Mouse (Mus musculus): ENCODE results near the gene Fras1. TPM values are rescaled to one million over a fixed set of nuclear protein-coding genes. Genes with fewer than 3 reads are reported as not detected.

The Fras1 gene
- total and polyA plus RNA-seq, 3 experiments = 0.02 to 0.23 (median 0.11) TPM

DNA sequence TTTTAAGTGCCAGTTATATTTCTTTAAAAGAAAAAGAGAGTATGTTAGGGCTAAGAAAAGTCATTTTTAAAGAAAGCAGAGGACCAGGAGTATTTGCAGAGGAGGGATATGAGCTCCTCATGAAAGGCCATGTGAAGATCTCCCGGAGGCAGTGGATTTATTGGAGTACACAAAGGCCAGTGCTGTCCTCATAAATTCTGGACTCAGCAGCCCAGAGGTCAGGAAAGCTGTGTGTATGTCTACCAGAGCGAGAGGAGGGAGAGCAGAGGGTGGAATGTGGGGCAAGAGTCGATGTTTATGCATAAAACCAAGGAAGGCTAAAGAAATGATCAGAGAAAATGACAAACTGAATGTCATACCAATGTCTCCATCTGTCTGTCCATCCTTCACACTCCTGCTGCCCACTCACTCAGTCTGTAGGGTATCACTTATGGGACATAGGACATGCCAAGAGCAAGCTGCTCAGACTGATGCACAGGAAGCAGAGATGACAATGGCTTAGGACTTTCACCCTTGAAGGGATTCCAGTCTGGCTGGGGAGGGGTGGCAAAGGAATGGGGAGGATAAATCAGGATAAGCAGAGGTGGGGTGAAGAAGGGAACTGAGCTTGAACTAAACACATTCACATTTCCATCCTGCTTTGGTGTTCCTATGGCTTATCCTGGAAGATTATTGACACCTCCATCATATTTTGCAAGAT, 235.0 kb downstream of the Fras1 start:
- Histone ChIP-seq H3K36me3 (replicated peaks) (no peaks in the 10 kb centered on the region), H3K27me3 (ENCODE audit: insufficient read depth, low read length) (peaks cover 16% of the 10 kb centered on the region), H3K9me3 (replicated peaks) (no peaks in the 10 kb centered on the region), H3K4me1 (ENCODE audit: insufficient read depth, low read depth, low read length) (no peaks in the 10 kb centered on the region), H3K4me3 (ENCODE audit: low read depth, low read length) (no peak overlapping the region)
- ATAC-seq (ENCODE audit: extremely low read depth, insufficient number of reproducible peaks, low FRiP score, poor library complexity, severe bottlenecking) (no peak), DNase-seq (ENCODE audit: low spot score) (no peak)
- TF ChIP-seq POLR2AphosphoS5 (IDR thresholded peaks at IDR 0.05; ENCODE audit: insufficient replicate concordance, low read depth, low read length) (no peak), TAL1 (conservative IDR thresholded peaks at IDR 0.05; ENCODE audit: low read depth, low read length) (no peak), GATA2 (IDR thresholded peaks at IDR 0.05; ENCODE audit: borderline replicate concordance, low read depth, low read length) (no peak), GATA1 (IDR thresholded peaks at IDR 0.05; ENCODE audit: borderline replicate concordance, low read length) (no peak), CTCF (IDR thresholded peaks at IDR 0.05; ENCODE audit: low read depth, low read length) (no peak)

DNA sequence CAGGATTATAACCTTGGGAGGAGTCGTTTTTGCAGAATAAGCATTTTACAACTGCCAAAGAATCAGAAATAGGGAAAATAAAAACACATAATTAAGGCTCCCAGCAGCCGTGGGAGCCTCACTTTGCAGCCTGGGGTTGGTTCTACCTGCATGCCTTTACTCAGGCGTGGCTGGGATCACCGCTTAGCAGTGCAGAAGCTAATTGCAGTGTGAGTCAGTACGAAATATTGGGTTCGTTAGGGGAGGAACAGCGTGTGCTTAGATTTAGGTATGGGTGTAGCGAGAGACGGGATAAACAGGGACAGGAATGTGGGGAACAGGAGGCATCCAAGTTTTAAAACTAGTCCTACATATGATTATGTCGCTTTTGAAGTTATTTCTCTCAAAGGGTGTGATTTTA, 238.3 kb downstream of the Fras1 start:
- DNase-seq (ENCODE audit: low spot score) = no peak
- Histone ChIP-seq H3K4me3 (ENCODE audit: low read depth, low read length) (no peak overlapping the region), H3K4me1 (ENCODE audit: insufficient read depth, low read depth, low read length) (no peaks in the 10 kb centered on the region), H3K9me3 (replicated peaks) (no peaks in the 10 kb centered on the region), H3K36me3 (replicated peaks) (no peaks in the 10 kb centered on the region), H3K27me3 (ENCODE audit: insufficient read depth, low read length) (peaks cover 16% of the 10 kb centered on the region)
- ATAC-seq (ENCODE audit: extremely low read depth, insufficient number of reproducible peaks, low FRiP score, poor library complexity, severe bottlenecking) = no peak
- TF ChIP-seq GATA2 (IDR thresholded peaks at IDR 0.05; ENCODE audit: borderline replicate concordance, low read depth, low read length) = no peak
- no peak for TF ChIP-seq GATA1 (IDR thresholded peaks at IDR 0.05; ENCODE audit: borderline replicate concordance, low read length)
- TF ChIP-seq TAL1 (conservative IDR thresholded peaks at IDR 0.05; ENCODE audit: low read depth, low read length) = no peak
- no peak for TF ChIP-seq CTCF (IDR thresholded peaks at IDR 0.05; ENCODE audit: low read depth, low read length)
- no peak for TF ChIP-seq POLR2AphosphoS5 (IDR thresholded peaks at IDR 0.05; ENCODE audit: insufficient replicate concordance, low read depth, low read length)

DNA sequence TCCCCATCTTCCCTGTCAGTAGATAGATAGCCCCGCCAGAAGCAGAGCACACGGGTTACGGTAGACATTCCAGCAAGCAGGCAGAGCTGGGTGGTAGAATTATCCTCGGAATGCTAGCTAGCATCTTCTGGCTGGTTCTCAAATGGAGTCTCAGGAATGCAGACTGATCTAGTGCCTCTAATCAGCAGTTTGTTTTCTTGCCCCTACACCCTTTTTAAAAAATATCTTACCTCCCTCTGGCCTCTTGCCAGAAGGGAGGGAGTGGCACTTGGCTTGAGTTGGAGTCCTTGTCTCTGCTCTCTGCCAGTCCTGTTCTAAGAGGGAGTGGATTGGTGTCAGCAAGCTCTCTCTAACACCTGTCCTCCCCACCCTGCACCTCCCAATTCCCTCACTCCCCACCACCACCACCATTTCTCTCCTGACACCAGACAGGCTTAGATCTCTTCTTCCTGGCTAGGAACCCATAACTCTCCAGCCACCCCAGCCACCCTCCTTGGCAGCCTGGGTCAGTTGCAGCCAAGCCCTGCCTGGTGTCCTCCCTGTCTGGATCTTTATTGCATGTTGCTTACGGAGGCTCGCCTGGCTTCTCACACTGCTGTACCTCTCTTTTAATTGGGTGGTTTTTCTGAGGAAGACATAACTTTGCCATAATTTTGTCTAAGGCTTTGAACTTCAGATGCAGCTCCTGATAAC, 243.3 kb downstream of the Fras1 start:
- Histone ChIP-seq H3K27me3 (ENCODE audit: insufficient read depth, low read length) (peaks cover 7% of the 10 kb centered on the region), H3K4me1 (ENCODE audit: insufficient read depth, low read depth, low read length) (no peaks in the 10 kb centered on the region), H3K9me3 (replicated peaks) (no peaks in the 10 kb centered on the region), H3K36me3 (replicated peaks) (no peaks in the 10 kb centered on the region), H3K4me3 (ENCODE audit: low read depth, low read length) (no peak overlapping the region)
- ATAC-seq (ENCODE audit: extremely low read depth, insufficient number of reproducible peaks, low FRiP score, poor library complexity, severe bottlenecking) = no peak
- TF ChIP-seq GATA1 (IDR thresholded peaks at IDR 0.05; ENCODE audit: borderline replicate concordance, low read length) (no peak), GATA2 (IDR thresholded peaks at IDR 0.05; ENCODE audit: borderline replicate concordance, low read depth, low read length) (no peak), POLR2AphosphoS5 (IDR thresholded peaks at IDR 0.05; ENCODE audit: insufficient replicate concordance, low read depth, low read length) (no peak), TAL1 (conservative IDR thresholded peaks at IDR 0.05; ENCODE audit: low read depth, low read length) (no peak)
- no peak for DNase-seq (ENCODE audit: low spot score)

DNA sequence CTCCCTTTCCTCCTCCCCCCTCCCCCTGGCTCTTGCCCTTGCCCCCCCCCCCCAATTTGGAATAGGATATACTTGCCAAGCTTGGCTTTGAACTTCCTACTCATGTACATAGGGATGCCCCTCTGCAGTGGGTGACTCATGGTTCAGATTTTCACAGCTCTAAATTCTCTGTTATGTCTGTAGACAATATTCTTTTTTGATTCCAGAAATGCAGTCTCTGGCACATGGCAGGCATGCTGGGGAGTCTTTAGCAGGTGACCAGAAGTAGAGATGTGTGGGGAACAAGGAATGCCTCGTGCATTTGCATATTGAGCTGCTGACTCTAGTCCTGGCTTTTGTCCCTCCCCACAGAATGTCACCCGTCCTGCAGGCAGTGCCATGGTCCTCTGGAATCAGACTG, 244.3 kb downstream of the Fras1 start:
- DNase-seq (ENCODE audit: low spot score) (no peak), ATAC-seq (ENCODE audit: extremely low read depth, insufficient number of reproducible peaks, low FRiP score, poor library complexity, severe bottlenecking) (no peak)
- no peaks in the 10 kb centered on the region for H3K36me3 ChIP-seq (replicated peaks)
- H3K9me3 ChIP-seq (replicated peaks) = no peaks in the 10 kb centered on the region
- H3K4me3 ChIP-seq (ENCODE audit: low read depth, low read length) = no peak overlapping the region
- TF ChIP-seq GATA2 (IDR thresholded peaks at IDR 0.05; ENCODE audit: borderline replicate concordance, low read depth, low read length) = no peak
- TF ChIP-seq GATA1 (IDR thresholded peaks at IDR 0.05; ENCODE audit: borderline replicate concordance, low read length) = no peak
- H3K4me1 ChIP-seq (ENCODE audit: insufficient read depth, low read depth, low read length) = no peaks in the 10 kb centered on the region
- peaks cover 6% of the 10 kb centered on the region for H3K27me3 ChIP-seq (ENCODE audit: insufficient read depth, low read length)

DNA sequence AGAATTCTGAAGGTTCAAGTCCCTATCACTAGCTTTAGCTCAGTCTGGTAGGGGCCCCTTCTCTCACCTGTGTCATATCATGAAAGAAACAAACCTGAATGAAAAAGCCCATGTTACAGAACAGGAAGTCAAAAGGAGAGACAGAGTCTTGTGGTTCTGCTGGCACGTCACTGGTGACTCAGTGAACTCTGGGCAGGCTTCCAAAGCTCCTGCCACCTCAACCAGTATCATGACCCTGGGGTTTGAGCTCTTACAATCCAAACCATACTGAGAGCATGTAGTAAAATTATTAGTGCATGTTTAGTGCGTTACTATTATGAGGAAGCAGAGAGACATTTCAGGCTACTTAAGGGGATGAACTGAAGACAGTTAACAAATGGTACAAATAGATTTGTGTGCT, 246.5 kb downstream of the Fras1 start:
- TF ChIP-seq GATA1 (IDR thresholded peaks at IDR 0.05; ENCODE audit: borderline replicate concordance, low read length) = no peak
- no peak for TF ChIP-seq POLR2AphosphoS5 (IDR thresholded peaks at IDR 0.05; ENCODE audit: insufficient replicate concordance, low read depth, low read length)
- no peak for TF ChIP-seq GATA2 (IDR thresholded peaks at IDR 0.05; ENCODE audit: borderline replicate concordance, low read depth, low read length)
- TF ChIP-seq CTCF (IDR thresholded peaks at IDR 0.05; ENCODE audit: low read depth, low read length) = no peak
- no peak for TF ChIP-seq TAL1 (conservative IDR thresholded peaks at IDR 0.05; ENCODE audit: low read depth, low read length)
- H3K9me3 ChIP-seq (replicated peaks) = no peaks in the 10 kb centered on the region
- H3K36me3 ChIP-seq (replicated peaks) = no peaks in the 10 kb centered on the region
- no peak for DNase-seq (ENCODE audit: low spot score)
- H3K4me1 ChIP-seq (ENCODE audit: insufficient read depth, low read depth, low read length) = no peaks in the 10 kb centered on the region
- H3K4me3 ChIP-seq (ENCODE audit: low read depth, low read length) = no peak overlapping the region
- peaks cover 10% of the 10 kb centered on the region for H3K27me3 ChIP-seq (ENCODE audit: insufficient read depth, low read length)
- no peak for ATAC-seq (ENCODE audit: extremely low read depth, insufficient number of reproducible peaks, low FRiP score, poor library complexity, severe bottlenecking)

DNA sequence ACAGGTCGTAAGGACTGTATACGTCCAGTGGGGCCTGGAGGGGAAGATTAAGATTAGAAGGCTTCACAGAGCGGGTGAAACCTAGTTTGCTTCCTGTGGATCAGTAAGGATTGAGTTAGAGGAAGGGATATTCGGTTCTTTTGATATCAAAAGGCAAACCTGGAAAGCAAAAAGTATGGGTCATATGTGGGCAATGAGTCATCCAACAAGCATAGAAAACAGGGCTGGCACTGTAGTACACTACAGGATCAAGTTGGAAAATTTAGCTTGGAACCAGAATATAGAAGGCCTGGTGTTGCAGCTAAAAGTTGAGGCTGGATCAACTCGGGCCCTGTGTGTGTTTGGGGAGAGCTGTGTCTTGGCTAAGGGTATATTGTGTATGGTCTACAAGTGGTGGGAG, 246.9 kb downstream of the Fras1 start:
- H3K36me3 ChIP-seq (replicated peaks) = no peaks in the 10 kb centered on the region
- H3K9me3 ChIP-seq (replicated peaks) = no peaks in the 10 kb centered on the region
- H3K27me3 ChIP-seq (ENCODE audit: insufficient read depth, low read length) = peaks cover 10% of the 10 kb centered on the region
- ATAC-seq (ENCODE audit: extremely low read depth, insufficient number of reproducible peaks, low FRiP score, poor library complexity, severe bottlenecking) (no peak), DNase-seq (ENCODE audit: low spot score) (no peak)
- TF ChIP-seq POLR2AphosphoS5 (IDR thresholded peaks at IDR 0.05; ENCODE audit: insufficient replicate concordance, low read depth, low read length) (no peak), CTCF (IDR thresholded peaks at IDR 0.05; ENCODE audit: low read depth, low read length) (no peak), GATA1 (IDR thresholded peaks at IDR 0.05; ENCODE audit: borderline replicate concordance, low read length) (no peak), TAL1 (conservative IDR thresholded peaks at IDR 0.05; ENCODE audit: low read depth, low read length) (no peak), GATA2 (IDR thresholded peaks at IDR 0.05; ENCODE audit: borderline replicate concordance, low read depth, low read length) (no peak)
- H3K4me1 ChIP-seq (ENCODE audit: insufficient read depth, low read depth, low read length) = no peaks in the 10 kb centered on the region
- no peak overlapping the region for H3K4me3 ChIP-seq (ENCODE audit: low read depth, low read length)

Measured in G1E (cell line).